Mouse (Mus musculus) forebrain, embryonic 13.5 days (tissue): ENCODE data around the gene Ina. TPM values are rescaled to one million over a fixed set of nuclear protein-coding genes. Genes with fewer than 3 reads are reported as not detected.

Experiments used
- ATAC-seq: fragments of 200-750 bp; cut with Nextera tagmentation; 2 replicates; pipeline ENCODE4 v1.8.0; 2017
- H3K27ac ChIP-seq: fragments of 300-500 bp; sonication (generic); 2 replicates; pipeline ENCODE4 v1.5.1; 2015; ENCODE audit warnings: inconsistent platforms, mild to moderate bottlenecking, moderate library complexity
- H3K27me3 ChIP-seq: fragments of 300-500 bp; sonication (generic); 2 replicates; pipeline ENCODE4 v1.6.1; 2015; ENCODE audit warnings: mild to moderate bottlenecking, inconsistent platforms
- H3K36me3 ChIP-seq: fragments of 300-500 bp; sonication (generic); 2 replicates; pipeline ENCODE4 v1.6.1; 2015; ENCODE audit warnings: mild to moderate bottlenecking, inconsistent platforms; ENCODE audit not compliant: poor library complexity, severe bottlenecking
- H3K4me1 ChIP-seq: fragments of 300-500 bp; sonication (generic); 2 replicates; pipeline ENCODE4 v1.6.1; 2015; ENCODE audit warnings: inconsistent platforms
- H3K4me2 ChIP-seq: fragments of 300-500 bp; sonication (generic); 2 replicates; pipeline ENCODE4 v1.6.1; 2015; ENCODE audit warnings: inconsistent platforms, mild to moderate bottlenecking, moderate library complexity
- H3K4me3 ChIP-seq: fragments of 300-500 bp; sonication (generic); 2 replicates; pipeline ENCODE4 v1.5.1; 2015; ENCODE audit warnings: mild to moderate bottlenecking, inconsistent platforms
- H3K9ac ChIP-seq: fragments of 300-500 bp; sonication (generic); 2 replicates; pipeline ENCODE4 v1.6.1; 2015; ENCODE audit warnings: mild to moderate bottlenecking, inconsistent platforms
- H3K9me3 ChIP-seq: fragments of 300-500 bp; sonication (generic); replicated peaks from 2 replicates; pipeline ENCODE4 v1.6.1; 2016; ENCODE audit warnings: inconsistent platforms
- WGBS: fragments of 180-500 bp; shearing (Covaris S2); methylation state at CpG from one replicate; pipeline ENCODE4 v1.1.7; 2015; 5-methylcytosine and 5-hydroxymethylcytosine counted together
- polyA plus RNA-seq: library from polyadenylated mRNA; unstranded; fragments of >200 nt; fragmentation: Nextera tagmentation; extraction: Ambion mirVana; gene quantifications from 2 replicates; pipeline ENCODE4 v1.2.1, GENCODE M21; 2015

The Ina gene
- polyA plus RNA-seq, 1 experiment from 2014 or later: 206 TPM

- no peak overlapping the region for H3K27ac ChIP-seq
- peaks cover 32% of the 10 kb centered on the region for H3K36me3 ChIP-seq
- no peaks in the 10 kb centered on the region for H3K27me3 ChIP-seq
- no peak overlapping the region for H3K4me2 ChIP-seq
- no peak overlapping the region for H3K9ac ChIP-seq
- WGBS: 90% methylated on average over 13 of the region's 13 CpGs
- no peak for ATAC-seq
- H3K4me3 ChIP-seq: no peak overlapping the region
- H3K4me1 ChIP-seq: peaks cover 20% of the 10 kb centered on the region
- H3K9me3 ChIP-seq: no peaks in the 10 kb centered on the region
Observed at GRCm38 (mm10) chr19:47047236-47047833, 32.8 kb downstream of the Ina start.

GRCm38 (mm10) chr19:47049061-47049460, 34.6 kb downstream of the Ina start:
- peak overlapping the region; percentile 91 for H3K9ac ChIP-seq
- WGBS: 59% methylated on average over 4 of the region's 4 CpGs
- ATAC-seq: no peak

DNA sequence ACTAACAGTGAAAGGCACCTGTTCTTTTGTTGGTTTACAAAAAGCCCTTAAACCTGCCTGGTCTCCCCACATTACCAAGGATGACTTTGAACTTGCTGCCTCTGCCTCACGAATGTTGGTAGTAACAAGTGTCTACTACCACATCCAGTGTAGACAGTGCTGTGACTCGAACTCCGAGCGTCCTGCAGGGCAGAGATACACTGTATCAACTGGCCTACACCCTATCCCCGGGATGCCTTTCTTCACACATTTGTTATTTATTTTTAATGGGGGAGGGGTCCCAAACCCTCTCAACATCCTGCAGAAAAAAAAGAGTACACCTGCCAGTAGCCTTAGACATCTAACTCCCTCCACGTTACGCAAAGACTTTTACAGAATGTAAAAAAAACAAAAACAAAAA, 35.3 kb downstream of the Ina start:
- Histone ChIP-seq H3K4me3 (peak overlapping the region; percentile 86), H3K9me3 (no peaks in the 10 kb centered on the region), H3K27ac (peak overlapping the region; percentile 96; the same call in 1 of the 2 replicates), H3K36me3 (peaks cover 27% of the 10 kb centered on the region), H3K4me2 (peak overlapping the region; percentile 74), H3K27me3 (no peaks in the 10 kb centered on the region), H3K9ac (peak overlapping the region; percentile 91), H3K4me1 (peaks cover 20% of the 10 kb centered on the region)
- ATAC-seq: no peak
- WGBS: 10% methylated on average over 7 of the region's 7 CpGs

More at GRCm38 (mm10) chr19:47049061-47049460, 34.6 kb downstream of the Ina start:
- peaks cover 27% of the 10 kb centered on the region for H3K36me3 ChIP-seq
- no peaks in the 10 kb centered on the region for H3K27me3 ChIP-seq
- H3K9me3 ChIP-seq: no peaks in the 10 kb centered on the region
- H3K4me2 ChIP-seq: peak overlapping the region; percentile 74
- no peak overlapping the region for H3K27ac ChIP-seq
- peak overlapping the region; percentile 86 for H3K4me3 ChIP-seq
- peaks cover 20% of the 10 kb centered on the region for H3K4me1 ChIP-seq

DNA sequence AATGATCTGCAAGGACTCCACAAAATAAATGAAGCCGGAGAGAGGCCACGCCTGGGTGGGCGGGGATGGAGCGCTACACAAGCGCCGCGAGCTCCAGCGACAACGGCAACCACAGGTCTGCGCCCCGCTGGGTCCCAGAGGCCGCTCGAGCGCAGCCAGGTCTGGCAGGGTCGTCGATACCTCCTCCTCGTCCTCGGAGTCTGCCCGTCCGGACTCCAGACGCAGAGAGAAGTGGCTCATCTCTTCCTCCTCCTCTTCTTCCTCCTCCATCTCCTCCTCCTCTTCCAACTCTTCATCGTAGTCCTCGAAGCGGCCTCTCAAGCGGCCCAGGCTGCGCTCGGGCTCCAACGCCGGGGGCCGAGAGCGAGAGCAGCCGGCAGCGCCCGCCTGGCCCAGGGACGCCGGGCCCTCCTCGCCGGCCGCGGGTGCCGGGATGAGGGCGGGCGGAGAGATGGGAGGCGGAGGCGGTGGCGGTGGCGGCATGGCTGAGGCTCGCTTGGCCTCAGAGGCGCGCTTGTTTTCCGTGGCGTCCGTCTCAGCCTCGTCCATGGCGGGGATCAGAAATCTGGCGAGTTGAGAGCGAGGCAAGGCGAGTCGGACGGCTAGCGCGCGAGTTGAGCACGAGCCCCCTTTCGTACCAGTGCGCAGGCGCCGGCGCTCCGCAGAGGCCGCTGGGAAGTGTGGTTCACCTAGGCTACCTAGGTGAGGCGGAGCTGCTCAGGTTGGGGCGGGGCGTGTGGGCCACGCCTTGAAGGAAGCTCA, 36.0 kb downstream of the Ina start, which contains the start of gene Pcgf6:
Pcgf6 (minus strand) TSS at position 636 of the 762 bp plus-strand sequence.
- under 1% methylated on average over 69 of the region's 75 CpGs for WGBS
- peak; percentile 94 for ATAC-seq
- Histone ChIP-seq H3K27me3 (no peaks in the 10 kb centered on the region), H3K36me3 (peaks cover 24% of the 10 kb centered on the region), H3K4me1 (peaks cover 20% of the 10 kb centered on the region), H3K4me2 (peak within 1 kb of the TSS; percentile 74), H3K27ac (peak within 1 kb of the TSS; percentile 96), H3K9ac (peak within 1 kb of the TSS; percentile 91), H3K9me3 (no peaks in the 10 kb centered on the region), H3K4me3 (peak within 1 kb of the TSS; percentile 86)

GRCm38 (mm10) chr19:47052927-47053326, 38.4 kb downstream of the Ina start:
- Histone ChIP-seq H3K4me3 (no peak overlapping the region), H3K27me3 (no peaks in the 10 kb centered on the region), H3K4me1 (peaks cover 20% of the 10 kb centered on the region), H3K27ac (no peak overlapping the region), H3K36me3 (no peaks in the 10 kb centered on the region), H3K9me3 (no peaks in the 10 kb centered on the region), H3K9ac (no peak overlapping the region), H3K4me2 (no peak overlapping the region)
- 80% methylated on average over 4 of the region's 4 CpGs for WGBS
- no peak for ATAC-seq

DNA sequence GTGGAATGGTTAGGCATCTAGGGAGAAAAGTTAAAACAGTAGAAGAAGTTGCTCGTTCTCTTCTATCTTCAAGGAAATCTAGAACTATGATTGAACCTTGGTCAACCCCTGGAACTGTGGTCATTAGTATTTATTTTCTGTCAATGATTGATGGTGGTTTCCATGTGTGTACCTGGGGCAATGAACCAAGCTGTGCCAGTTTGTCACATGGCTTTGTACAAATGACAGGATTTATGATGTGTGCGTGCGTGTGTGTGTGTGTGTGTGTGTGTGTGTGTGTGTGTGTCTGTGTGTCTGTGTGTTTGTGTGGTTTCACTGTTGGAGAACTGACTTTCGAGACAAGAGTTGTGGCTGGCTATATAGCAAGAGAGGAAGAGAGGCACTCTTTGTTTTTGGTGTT, 39.0 kb downstream of the Ina start:
- no peaks in the 10 kb centered on the region for H3K27me3 ChIP-seq
- H3K9me3 ChIP-seq: no peaks in the 10 kb centered on the region
- H3K27ac ChIP-seq: no peak overlapping the region
- no peak for ATAC-seq
- H3K4me3 ChIP-seq: no peak overlapping the region
- WGBS: 87% methylated on average over 4 of the region's 4 CpGs
- no peaks in the 10 kb centered on the region for H3K36me3 ChIP-seq
- H3K4me2 ChIP-seq: no peak overlapping the region
- peaks cover 17% of the 10 kb centered on the region for H3K4me1 ChIP-seq
- H3K9ac ChIP-seq: no peak overlapping the region

GRCm38 (mm10) chr19:47057684-47058083, 43.2 kb downstream of the Ina start:
- Histone ChIP-seq H3K36me3 (no peaks in the 10 kb centered on the region), H3K4me3 (no peak overlapping the region), H3K4me2 (no peak overlapping the region), H3K4me1 (no peaks in the 10 kb centered on the region), H3K27ac (no peak overlapping the region), H3K27me3 (no peaks in the 10 kb centered on the region), H3K9me3 (no peaks in the 10 kb centered on the region), H3K9ac (no peak overlapping the region)
- 74% methylated on average over 1 of the region's 1 CpGs for whole genome bisulfite sequencing
- ATAC-seq: no peak

- Histone ChIP-seq H3K36me3 (peaks cover 2% of the 10 kb centered on the region; the same call in 1 of the 2 replicates), H3K9me3 (no peaks in the 10 kb centered on the region), H3K9ac (no peak overlapping the region), H3K4me3 (no peak overlapping the region), H3K27ac (no peak overlapping the region), H3K4me2 (no peak overlapping the region), H3K27me3 (no peaks in the 10 kb centered on the region), H3K4me1 (peaks cover 14% of the 10 kb centered on the region)
- no peak for ATAC-seq
- WGBS: 92% methylated on average over 3 of the region's 3 CpGs
Observed at GRCm38 (mm10) chr19:47065860-47066259, 51.4 kb downstream of the Ina start.

- H3K27me3 ChIP-seq: no peaks in the 10 kb centered on the region
- peak within 1 kb of the TSS; percentile 99 for H3K9ac ChIP-seq
- peak; percentile 84 for ATAC-seq
- H3K4me2 ChIP-seq: peak within 1 kb of the TSS; percentile 70
- peaks cover 14% of the 10 kb centered on the region for H3K4me1 ChIP-seq
- WGBS: 10% methylated on average over 48 of the region's 49 CpGs
- peaks cover 16% of the 10 kb centered on the region for H3K36me3 ChIP-seq
- peak within 1 kb of the TSS; percentile 85 for H3K27ac ChIP-seq
- H3K4me3 ChIP-seq: peak within 1 kb of the TSS; percentile 99
- H3K9me3 ChIP-seq: no peaks in the 10 kb centered on the region
Observed at GRCm38 (mm10) chr19:47067096-47067882, 52.8 kb downstream of the Ina start, which contains the start of gene Taf5. TSS of gene Taf5 (plus strand) at chr19:47067746.

GRCm38 (mm10) chr19:47067924-47068611, 53.6 kb downstream of the Ina start:
- H3K9ac ChIP-seq: peak overlapping the region; percentile 99
- H3K4me3 ChIP-seq: peak overlapping the region; percentile 99
- H3K4me1 ChIP-seq: peaks cover 14% of the 10 kb centered on the region
- H3K9me3 ChIP-seq: no peaks in the 10 kb centered on the region
- WGBS: under 1% methylated on average over 52 of the region's 72 CpGs
- H3K4me2 ChIP-seq: peak overlapping the region; percentile 70
- ATAC-seq: peak; percentile 92
- H3K36me3 ChIP-seq: peaks cover 24% of the 10 kb centered on the region
- H3K27ac ChIP-seq: peak overlapping the region; percentile 85
- no peaks in the 10 kb centered on the region for H3K27me3 ChIP-seq
